ENCODE assay signal across 9 mouse cellular contexts in genomic region chr5:119167718-119168117, GRCm38 (mm10).
DNase-seq lines count a peak whose midpoint lies in the region; ATAC-seq lines count a peak whose summit lies in the region.
"Had no signal": no experiment of that assay in that cellular context is flagged by ENCODE, and none has a peak within 500 bp of the region (broad histone marks: within the 10 kb centered on the region; RNA-seq: fewer than 3 reads in every experiment).

No protein-coding gene starts in this region.

- H3K27me3 ChIP-seq in hindbrain, embryonic 16.5 days (replicated peaks; ENCODE audit: control insufficient read depth, insufficient read depth, low read length) = no peaks in the 10 kb centered on the region
- H3K27me3 ChIP-seq in hindbrain, embryonic 11.5 days (ENCODE audit: control insufficient read depth, insufficient read depth, low read length) = no peaks in the 10 kb centered on the region
- H3K27me3 ChIP-seq: heart, embryonic 13.5 days had no signal

- no peak overlapping the region for H3K9ac ChIP-seq in hindbrain, embryonic 16.5 days (ENCODE audit: low read depth, low read length)
- H3K9ac ChIP-seq in hindbrain, embryonic 11.5 days (ENCODE audit: low read depth, low read length) = no peak overlapping the region
- H3K9ac ChIP-seq: heart, embryonic 13.5 days had no signal

- H3K4me2 ChIP-seq in hindbrain, embryonic 16.5 days (ENCODE audit: low read length) = peak overlapping the region; percentile 2; the same call in 1 of the 2 replicates
- no peak overlapping the region for H3K4me2 ChIP-seq in hindbrain, embryonic 11.5 days (replicated peaks; ENCODE audit: low read depth, low read length)
- H3K4me2 ChIP-seq: heart, embryonic 13.5 days had no signal

- no peaks in the 10 kb centered on the region for H3K36me3 ChIP-seq in hindbrain, embryonic 16.5 days (ENCODE audit: control insufficient read depth, insufficient read depth, low read length)
- H3K36me3 ChIP-seq in hindbrain, embryonic 11.5 days (ENCODE audit: control insufficient read depth, insufficient read depth, low read length) = no peaks in the 10 kb centered on the region
- H3K36me3 ChIP-seq: heart, embryonic 13.5 days had no signal

- H3K4me3 ChIP-seq in hindbrain, embryonic 16.5 days (ENCODE audit: low read length) = no peak overlapping the region
- no peak overlapping the region for H3K4me3 ChIP-seq in hindbrain, embryonic 11.5 days (ENCODE audit: low read depth, low read length)
- H3K4me3 ChIP-seq: heart, embryonic 13.5 days had no signal

- H3K4me1 ChIP-seq in hindbrain, embryonic 16.5 days (ENCODE audit: control insufficient read depth, insufficient read depth, low read depth, low read length) = no peaks in the 10 kb centered on the region
- no peaks in the 10 kb centered on the region for H3K4me1 ChIP-seq in hindbrain, embryonic 11.5 days (replicated peaks; ENCODE audit: control insufficient read depth, insufficient read depth, low read length)

- peak; percentile 72; the same call in 1 of the 2 replicates for ATAC-seq in hindbrain, embryonic 16.5 days
- no peak for ATAC-seq in hindbrain, embryonic 11.5 days (ENCODE audit: low FRiP score)
- ATAC-seq in erythroid progenitor cell, adult 5-6 weeks (replicated peaks; ENCODE audit: low FRiP score, poor library complexity, severe bottlenecking) = no peak

- DNase-seq in hindbrain, embryonic 11.5 days (ENCODE audit: low spot score) = no peak
- DNase-seq in adrenal gland, postnatal 36 days = peak; percentile 95
- peak; percentile 87 for DNase-seq in gastrocnemius, adult 18-20 months (ENCODE audit: low spot score)
- DNase-seq in layer of hippocampus, adult 11-12 months (ENCODE audit: low spot score) = peak; percentile 74
- DNase-seq in lung, postnatal 25 days (ENCODE audit: low spot score) = peak; percentile 50
- DNase-seq in urinary bladder, adult 18-20 months (ENCODE audit: low spot score in 2 of 2) = peak; percentile 70 to 88

- WGBS in hindbrain, embryonic 16.5 days = 56% methylated on average over 17 of the region's 17 CpGs
- WGBS in hindbrain, embryonic 11.5 days = 91% methylated on average over 17 of the region's 17 CpGs

- H3K9me3 ChIP-seq in hindbrain, embryonic 16.5 days (ENCODE audit: control insufficient read depth, low read length) = no peaks in the 10 kb centered on the region
- no peaks in the 10 kb centered on the region for H3K9me3 ChIP-seq in hindbrain, embryonic 11.5 days (ENCODE audit: control insufficient read depth, low read length)
- H3K9me3 ChIP-seq: heart, embryonic 13.5 days had no signal

- no peak overlapping the region for H3K27ac ChIP-seq in hindbrain, embryonic 16.5 days (ENCODE audit: low read depth, low read length)
- H3K27ac ChIP-seq in hindbrain, embryonic 11.5 days (ENCODE audit: low read depth, low read length) = no peak overlapping the region
- H3K27ac ChIP-seq: heart, embryonic 13.5 days had no signal
